Mouse (Mus musculus) telencephalon, adult 2 months (tissue): Measurements from ENCODE around the gene Nkx2-5.

Source experiments
- DNase-seq: peaks from one replicate; pipeline ENCODE4 v3.0.0-alpha.2; 2011; ENCODE audit warnings: low read depth, low spot score

The Nkx2-5 gene

GRCm38 (mm10) chr17:26836786-26837545 lies 7.8 kb downstream of the Nkx2-5 start:
- no peak for DNase-seq

GRCm38 (mm10) chr17:26836377-26836776 lies 8.4 kb downstream of the Nkx2-5 start:
- DNase-seq, result no peak

- no peak for DNase-seq
Measured at GRCm38 (mm10) chr17:26835956-26836355, 8.9 kb downstream of the Nkx2-5 start.

- no peak for DNase-seq
Measured at GRCm38 (mm10) chr17:26834966-26835755, 9.6 kb downstream of the Nkx2-5 start.

- DNase-seq, result no peak
Measured at GRCm38 (mm10) chr17:26834302-26834965, 10.4 kb downstream of the Nkx2-5 start.

- no peak for DNase-seq
Measured at GRCm38 (mm10) chr17:26833806-26834205, 11.0 kb downstream of the Nkx2-5 start.

GRCm38 (mm10) chr17:26826131-26826530 lies 18.7 kb downstream of the Nkx2-5 start:
- no peak for DNase-seq

- DNase-seq, result no peak
Measured at GRCm38 (mm10) chr17:26817776-26818175, 27.0 kb downstream of the Nkx2-5 start.

- no peak for DNase-seq
Measured at GRCm38 (mm10) chr17:26816810-26817209, 28.0 kb downstream of the Nkx2-5 start.

- no peak for DNase-seq
Measured at GRCm38 (mm10) chr17:26813497-26813896, 31.3 kb downstream of the Nkx2-5 start.

- DNase-seq, result no peak
Measured at GRCm38 (mm10) chr17:26812607-26813006, 32.2 kb downstream of the Nkx2-5 start.

GRCm38 (mm10) chr17:26802886-26803285 lies 41.9 kb downstream of the Nkx2-5 start:
- DNase-seq, result no peak

GRCm38 (mm10) chr17:26797379-26798128 lies 47.3 kb downstream of the Nkx2-5 start:
- DNase-seq, result no peak

- no peak for DNase-seq
Measured at GRCm38 (mm10) chr17:26795386-26795785, 49.4 kb downstream of the Nkx2-5 start.

- no peak for DNase-seq
Measured at GRCm38 (mm10) chr17:26794744-26795143, 50.1 kb downstream of the Nkx2-5 start.

GRCm38 (mm10) chr17:26793068-26793765 lies 51.6 kb downstream of the Nkx2-5 start:
- DNase-seq, result no peak

- no peak for DNase-seq
Measured at GRCm38 (mm10) chr17:26792096-26792495, 52.7 kb downstream of the Nkx2-5 start.

- peak; percentile 50 for DNase-seq
Measured at GRCm38 (mm10) chr17:26791580-26791979, 53.2 kb downstream of the Nkx2-5 start.

- no peak for DNase-seq
Measured at GRCm38 (mm10) chr17:26790269-26791214, 54.3 kb downstream of the Nkx2-5 start.
